Comparison of ENCODE assay signal across 22 mouse cellular contexts in genomic region chr17:32378786-32379185, GRCm38 (mm10). TPM values are rescaled to one million over a fixed set of nuclear protein-coding genes. Genes with fewer than 3 reads are reported as not detected.
"Had no signal": no experiment of that assay in that cellular context is flagged by ENCODE, and none has a peak within 500 bp of the region (broad histone marks: within the 10 kb centered on the region; RNA-seq: fewer than 3 reads in every experiment).

No protein-coding gene starts in this region.

- DNase-seq: gastrocnemius, postnatal 14 days; gastrocnemius, postnatal 36 days; heart, adult 2 months; heart, postnatal 14 days; heart, postnatal 36 days; kidney, adult 11 months; kidney, adult 2 months; kidney, adult 9 months; kidney, postnatal 14 days; kidney, postnatal 36 days; layer of hippocampus, adult 9-11 months; layer of hippocampus, postnatal 36 days; left cerebral cortex, postnatal 4 days; lung, adult 18-20 months had no signal

RNA-seq across cellular contexts. Expression of gene Pglyrp2, which starts 45.2 kb away (rescaled TPM):
- total RNA-seq: gastrocnemius, postnatal 14 days; heart, postnatal 36 days; hindbrain, postnatal 0 days; layer of hippocampus, adult 18-20 months; layer of hippocampus, adult 8-10 months; layer of hippocampus, postnatal 14 days; layer of hippocampus, postnatal 36 days; left cerebral cortex, adult 18-20 months; left cerebral cortex, adult 8-10 months; left cerebral cortex, postnatal 10 days; left cerebral cortex, postnatal 25 days; left cerebral cortex, postnatal 4 days had no signal
